Mouse (Mus musculus): ENCODE measurements around the gene Tspan5.

GRCm38 (mm10) chr3:138747985-138748384, 6.0 kb downstream of the Tspan5 start:
- TF ChIP-seq CTCF (IDR thresholded peaks at IDR 0.05; ENCODE audit: low read depth, low read length): no peak
- no peak for TF ChIP-seq POLR2A (IDR thresholded peaks at IDR 0.05; ENCODE audit: extremely low read depth, insufficient read depth, low read length)

Measured in liver, adult 2 months (tissue).